Mouse (Mus musculus): ENCODE measurements at regions not wholly inside any gene's neighbourhood (a gene's known extent, or its start where the extent isn't known, plus 50 kb on each side); places are given as distances from the start of the nearest gene placed in this dataset.

- DNase-seq (ENCODE audit: low spot score) = peak; percentile 60
Observed at GRCm38 (mm10) chr13:90738513-90738912, 166.6 kb downstream of the Atp6ap1l start.

- no peak for DNase-seq (ENCODE audit: low spot score)
Observed at GRCm38 (mm10) chr13:90733265-90733664, 171.9 kb downstream of the Atp6ap1l start.

GRCm38 (mm10) chr13:90729078-90729477 lies 176.1 kb downstream of the Atp6ap1l start:
- peak; percentile 88 for DNase-seq (ENCODE audit: low spot score)

GRCm38 (mm10) chr13:90727816-90728215 lies 177.3 kb downstream of the Atp6ap1l start:
- DNase-seq (ENCODE audit: low spot score) = peak; percentile 90

GRCm38 (mm10) chr13:90725053-90725827 lies 179.9 kb downstream of the Atp6ap1l start:
- peak; percentile 60 for DNase-seq (ENCODE audit: low spot score)

GRCm38 (mm10) chr13:90724598-90724997 lies 180.6 kb downstream of the Atp6ap1l start:
- no peak for DNase-seq (ENCODE audit: low spot score)

GRCm38 (mm10) chr13:90723533-90723898 lies 181.6 kb downstream of the Atp6ap1l start:
- no peak for DNase-seq (ENCODE audit: low spot score)

- no peak for DNase-seq (ENCODE audit: low spot score)
Observed at GRCm38 (mm10) chr13:90722599-90723532, 182.3 kb downstream of the Atp6ap1l start.

- DNase-seq (ENCODE audit: low spot score) = no peak
Observed at GRCm38 (mm10) chr13:90684324-90684723, 220.8 kb downstream of the Atp6ap1l start.

GRCm38 (mm10) chr13:90679162-90680010 lies 225.8 kb downstream of the Atp6ap1l start:
- no peak for DNase-seq (ENCODE audit: low spot score)

- DNase-seq (ENCODE audit: low spot score) = no peak
Observed at GRCm38 (mm10) chr13:90673823-90674222, 231.3 kb downstream of the Atp6ap1l start.

- no peak for DNase-seq (ENCODE audit: low spot score)
Observed at GRCm38 (mm10) chr13:90673079-90673478, 232.1 kb downstream of the Atp6ap1l start.

GRCm38 (mm10) chr13:90661567-90662141 lies 243.5 kb downstream of the Atp6ap1l start:
- DNase-seq (ENCODE audit: low spot score) = peak; percentile 31

- no peak for DNase-seq (ENCODE audit: low spot score)
Observed at GRCm38 (mm10) chr13:90660950-90661349, 244.2 kb downstream of the Atp6ap1l start.

GRCm38 (mm10) chr13:90659087-90659486 lies 246.1 kb downstream of the Atp6ap1l start:
- DNase-seq (ENCODE audit: low spot score) = no peak

- no peak for DNase-seq (ENCODE audit: low spot score)
Observed at GRCm38 (mm10) chr13:90646356-90646755, 258.8 kb downstream of the Atp6ap1l start.

- DNase-seq (ENCODE audit: low spot score) = peak; percentile 51
Observed at GRCm38 (mm10) chr13:90644216-90644615, 260.9 kb downstream of the Atp6ap1l start.

- peak; percentile 66 for DNase-seq (ENCODE audit: low spot score)
Observed at GRCm38 (mm10) chr13:90643575-90644215, 261.5 kb downstream of the Atp6ap1l start.

- DNase-seq (ENCODE audit: low spot score) = peak; percentile 19
Observed at GRCm38 (mm10) chr13:90643109-90643508, 262.0 kb downstream of the Atp6ap1l start.

- DNase-seq (ENCODE audit: low spot score) = peak; percentile 36
Observed at GRCm38 (mm10) chr13:90642206-90642823, 262.8 kb downstream of the Atp6ap1l start.
